Mouse (Mus musculus): Measurements from ENCODE around the gene Ankrd45. TPM values are rescaled to one million over a fixed set of nuclear protein-coding genes. Genes with fewer than 3 reads are reported as not detected.

Ankrd45 gene
- polyA plus RNA-seq, 1 experiment = 1.1 TPM

- Histone ChIP-seq H3K36me3 (ENCODE audit: control insufficient read depth, insufficient read depth) (no peaks in the 10 kb centered on the region), H3K4me3 (no peak overlapping the region), H3K27me3 (ENCODE audit: control insufficient read depth, insufficient read depth, insufficient read length) (no peaks in the 10 kb centered on the region), H3K4me2 (ENCODE audit: low read depth) (no peak overlapping the region), H3K79me2 (ENCODE audit: control insufficient read depth, insufficient read depth) (no peaks in the 10 kb centered on the region), H3ac (ENCODE audit: control insufficient read depth, insufficient read length) (no peak overlapping the region)
- TF ChIP-seq USF1 (IDR thresholded peaks at IDR 0.05; ENCODE audit: low read depth) (no peak), SRF (IDR thresholded peaks at IDR 0.05; ENCODE audit: control insufficient read depth, insufficient read length, low read depth) (no peak), MYOG (IDR thresholded peaks at IDR 0.05; ENCODE audit: control insufficient read depth in 1 of 3, insufficient read depth in 1 of 3, insufficient read length in 2 of 3, low read depth in 2 of 3) (no peak), MAX (IDR thresholded peaks at IDR 0.05; ENCODE audit: low read depth) (no peak), POLR2A (IDR thresholded peaks at IDR 0.05; ENCODE audit: insufficient read length, low read depth) (no peak), TCF12 (IDR thresholded peaks at IDR 0.05; ENCODE audit: insufficient read depth, poor library complexity, severe bottlenecking) (no peak), E2F4 (IDR thresholded peaks at IDR 0.05; ENCODE audit: insufficient read depth) (no peak), REST (IDR thresholded peaks at IDR 0.05; ENCODE audit: insufficient read depth, insufficient read length) (no peak), MYOD1 (IDR thresholded peaks at IDR 0.05; ENCODE audit: control insufficient read depth in 1 of 3, insufficient read length in 2 of 3, low read depth in 2 of 3) (no peak), CEBPB (IDR thresholded peaks at IDR 0.05; ENCODE audit: insufficient read depth, poor library complexity, severe bottlenecking) (no peak), POLR2AphosphoS2 (IDR thresholded peaks at IDR 0.05; ENCODE audit: insufficient read length, low read depth) (no peak), TCF3 (IDR thresholded peaks at IDR 0.05; ENCODE audit: insufficient read length, low read depth) (no peak)
Measured at GRCm38 (mm10) chr1:161219816-161220215, 77.3 kb downstream of the Ankrd45 start.

Other genes starting within 250 kb of the Ankrd45 start
- gene Rc3h1, start 236.3 kb upstream of the Ankrd45 start, polyA plus RNA-seq (2012; fragmentation: generic; extraction: Trizol) = 2.8 TPM
- gene Serpinc1, start 164.1 kb upstream of the Ankrd45 start, polyA plus RNA-seq (2012; fragmentation: generic; extraction: Trizol) = 0.26 TPM
- gene Zbtb37, start 107.8 kb upstream of the Ankrd45 start, polyA plus RNA-seq (2012; fragmentation: generic; extraction: Trizol) = 1.4 TPM
- 18.1 TPM for gene Dars2, start 72.0 kb upstream of the Ankrd45 start, polyA plus RNA-seq (2012; fragmentation: generic; extraction: Trizol)
- 4.5 TPM for gene Cenpl, start 72.0 kb upstream of the Ankrd45 start, polyA plus RNA-seq (2012; fragmentation: generic; extraction: Trizol)
- gene Klhl20, start 11.2 kb upstream of the Ankrd45 start, polyA plus RNA-seq (2012; fragmentation: generic; extraction: Trizol) = 10.1 TPM
- gene Tex50, start 16.6 kb downstream of the Ankrd45 start, polyA plus RNA-seq (2012; fragmentation: generic; extraction: Trizol) = not detected
- gene Prdx6, start 108.5 kb downstream of the Ankrd45 start, polyA plus RNA-seq (2012; fragmentation: generic; extraction: Trizol) = 203 TPM

Measured in myocyte (in vitro differentiated cells).